Mouse (Mus musculus): ENCODE measurements around the gene Smug1. TPM values are rescaled to one million over a fixed set of nuclear protein-coding genes. Genes with fewer than 3 reads are reported as not detected.

Gene Smug1
- total and polyA plus RNA-seq, 2 experiments from 2014 or later: 11.9 to 40.1 TPM

DNA sequence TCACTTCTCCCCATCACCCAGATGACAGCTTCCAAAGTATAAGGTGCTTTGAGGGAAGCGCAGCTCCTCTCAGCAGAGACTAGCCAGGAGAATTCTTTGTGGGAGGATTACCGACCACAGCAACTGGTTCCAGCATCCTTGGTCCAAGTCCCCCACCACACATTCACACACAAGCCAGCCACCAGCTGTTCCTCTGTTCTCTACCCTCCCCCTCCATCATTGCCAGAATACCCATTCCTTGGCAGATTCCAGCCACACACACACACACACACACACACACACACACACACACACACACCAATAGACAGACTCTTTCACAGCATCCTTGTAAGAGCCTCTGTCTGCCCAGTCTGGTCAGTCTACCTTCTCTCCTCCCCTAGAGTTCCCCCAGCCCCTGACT lies 44.5 kb downstream of the Smug1 start:
- peak; percentile 46 for ATAC-seq
- Histone ChIP-seq H3K4me2 (ENCODE audit: low read depth, low read length) (no peak overlapping the region), H3K4me1 (ENCODE audit: insufficient read depth, low read length) (no peaks in the 10 kb centered on the region; the same call in 1 of the 2 replicates), H3K27me3 (ENCODE audit: insufficient read depth, low read length) (peaks cover 8% of the 10 kb centered on the region), H3K4me3 (ENCODE audit: low read length) (no peak overlapping the region), H3K9me3 (ENCODE audit: low read length) (no peaks in the 10 kb centered on the region), H3K27ac (no peak overlapping the region), H3K36me3 (ENCODE audit: insufficient read depth, low read length) (no peaks in the 10 kb centered on the region), H3K9ac (replicated peaks; ENCODE audit: low read length) (no peak overlapping the region)
- DNase-seq (ENCODE audit: low spot score): peak; percentile 49
- WGBS: 33% methylated on average over 2 of the region's 2 CpGs
- no peak for TF ChIP-seq CTCF (IDR thresholded peaks at IDR 0.05; ENCODE audit: low read depth)

DNA sequence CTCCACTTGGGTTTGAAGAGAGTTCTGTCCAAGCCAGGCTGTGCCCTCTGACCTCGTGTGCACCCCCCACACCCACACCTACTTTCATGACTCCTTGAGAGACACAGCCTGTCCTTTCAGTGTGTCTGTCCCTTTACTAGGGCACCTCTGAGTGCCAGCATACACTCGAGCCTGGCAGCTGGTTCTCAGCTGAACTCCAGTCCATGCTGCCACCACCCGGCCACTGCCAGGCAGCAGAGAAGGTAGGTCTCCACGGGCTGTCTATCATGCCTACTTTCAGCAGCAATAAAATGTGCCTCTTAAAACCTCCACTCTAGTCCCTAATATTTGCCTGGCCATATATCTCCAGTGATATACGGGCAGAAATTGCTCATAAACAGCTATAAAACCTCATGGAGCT lies 45.5 kb downstream of the Smug1 start:
- Histone ChIP-seq H3K27ac (no peak overlapping the region), H3K4me1 (ENCODE audit: insufficient read depth, low read length) (no peaks in the 10 kb centered on the region; the same call in 1 of the 2 replicates)
- DNase-seq (ENCODE audit: low spot score): peak; percentile 67

DNA sequence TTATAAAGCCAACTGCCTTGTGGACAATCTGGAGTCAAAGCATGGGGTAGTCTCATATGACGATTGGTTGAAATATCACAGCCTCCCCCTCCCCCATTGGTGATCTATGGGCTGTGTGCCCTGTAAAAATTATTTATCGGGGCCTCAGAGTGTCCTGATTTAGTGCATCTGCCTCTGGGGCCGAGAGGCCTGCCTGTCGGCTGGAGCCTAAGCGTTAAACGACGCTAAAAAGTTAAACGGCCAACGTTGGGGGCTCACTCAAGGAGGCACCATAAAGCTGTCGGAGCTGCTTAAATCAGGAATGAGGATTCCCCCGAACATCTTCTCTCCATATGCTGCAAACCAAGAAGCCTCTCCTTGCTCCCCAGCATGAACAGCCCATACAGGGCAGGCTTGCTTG lies 46.3 kb downstream of the Smug1 start:
- Histone ChIP-seq H3K4me3 (ENCODE audit: low read length) (no peak overlapping the region), H3K27ac (no peak overlapping the region), H3K4me2 (ENCODE audit: low read depth, low read length) (no peak overlapping the region), H3K4me1 (ENCODE audit: insufficient read depth, low read length) (no peaks in the 10 kb centered on the region; the same call in 1 of the 2 replicates), H3K36me3 (ENCODE audit: insufficient read depth, low read length) (no peaks in the 10 kb centered on the region), H3K27me3 (ENCODE audit: insufficient read depth, low read length) (peaks cover 19% of the 10 kb centered on the region), H3K9ac (replicated peaks; ENCODE audit: low read length) (no peak overlapping the region), H3K9me3 (ENCODE audit: low read length) (no peaks in the 10 kb centered on the region)
- WGBS: 63% methylated on average over 11 of the region's 11 CpGs
- no peak for ATAC-seq
- TF ChIP-seq CTCF (IDR thresholded peaks at IDR 0.05; ENCODE audit: low read depth): no peak
- no peak for DNase-seq (ENCODE audit: low spot score)

More for the DNA sequence above, 45.5 kb downstream of the Smug1 start:
- peak; percentile 66 for TF ChIP-seq CTCF (IDR thresholded peaks at IDR 0.05; ENCODE audit: low read depth)
- peaks cover 14% of the 10 kb centered on the region for H3K27me3 ChIP-seq (ENCODE audit: insufficient read depth, low read length)
- H3K4me3 ChIP-seq (ENCODE audit: low read length): no peak overlapping the region
- WGBS: 36% methylated on average over 5 of the region's 5 CpGs
- no peak overlapping the region for H3K4me2 ChIP-seq (ENCODE audit: low read depth, low read length)
- H3K36me3 ChIP-seq (ENCODE audit: insufficient read depth, low read length): no peaks in the 10 kb centered on the region
- ATAC-seq: peak; percentile 67; the same call in 1 of the 2 replicates
- no peaks in the 10 kb centered on the region for H3K9me3 ChIP-seq (ENCODE audit: low read length)
- no peak overlapping the region for H3K9ac ChIP-seq (replicated peaks; ENCODE audit: low read length)

DNA sequence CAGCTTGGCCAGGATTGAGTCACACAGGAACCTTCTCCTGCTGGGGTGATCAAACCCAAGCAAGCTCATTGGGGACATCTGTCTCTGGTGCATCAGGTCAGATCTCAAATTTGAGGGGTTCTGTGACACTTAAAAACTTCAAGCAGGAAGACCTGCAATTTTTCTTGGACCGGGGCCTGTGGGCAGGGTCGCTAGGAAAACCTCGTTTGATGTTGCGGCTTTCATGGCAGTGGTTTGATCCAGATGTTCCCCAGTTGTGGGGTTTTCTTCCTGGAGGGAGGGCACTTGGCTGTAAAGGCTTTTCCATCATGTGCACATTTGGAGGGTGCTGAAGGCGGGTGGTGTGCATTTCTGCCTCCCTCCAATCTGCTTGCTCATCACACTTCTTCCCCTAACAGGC lies 51.2 kb downstream of the Smug1 start:
- WGBS: 69% methylated on average over 5 of the region's 5 CpGs
- Histone ChIP-seq H3K9me3 (ENCODE audit: low read length) (no peaks in the 10 kb centered on the region), H3K9ac (replicated peaks; ENCODE audit: low read length) (no peak overlapping the region), H3K4me1 (ENCODE audit: insufficient read depth, low read length) (0 out of 2 replicates have a peak, but pooled peaks cover 3% of the 10 kb centered on the region), H3K27me3 (ENCODE audit: insufficient read depth, low read length) (peaks cover 19% of the 10 kb centered on the region), H3K36me3 (ENCODE audit: insufficient read depth, low read length) (no peaks in the 10 kb centered on the region), H3K4me2 (ENCODE audit: low read depth, low read length) (no peak overlapping the region), H3K4me3 (ENCODE audit: low read length) (no peak overlapping the region), H3K27ac (no peak overlapping the region)
- no peak for ATAC-seq
- TF ChIP-seq CTCF (IDR thresholded peaks at IDR 0.05; ENCODE audit: low read depth): no peak
- no peak for DNase-seq (ENCODE audit: low spot score)

DNA sequence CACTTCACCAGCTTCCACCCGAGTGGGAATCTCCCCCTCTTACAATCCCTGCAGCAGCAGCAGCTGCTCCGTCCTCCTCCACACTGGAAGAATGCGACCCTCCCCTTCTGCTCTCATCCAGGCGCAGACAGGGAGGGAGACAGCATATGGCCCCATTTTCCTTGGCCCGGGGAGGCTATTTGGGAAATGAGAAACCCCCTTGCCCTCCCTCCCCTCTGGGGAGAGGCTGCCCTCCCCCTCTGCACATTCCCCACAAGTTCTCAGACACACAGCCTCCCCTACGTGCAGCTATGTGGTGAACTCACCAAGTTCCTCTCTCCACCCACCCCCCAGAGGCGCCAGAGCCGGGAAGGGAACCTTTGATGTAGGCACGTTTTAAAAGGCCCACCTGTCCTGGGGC lies 51.6 kb downstream of the Smug1 start:
- H3K27ac ChIP-seq: no peak overlapping the region
- TF ChIP-seq CTCF (IDR thresholded peaks at IDR 0.05; ENCODE audit: low read depth): no peak
- 0 out of 2 replicates have a peak, but pooled peaks cover 3% of the 10 kb centered on the region for H3K4me1 ChIP-seq (ENCODE audit: insufficient read depth, low read length)
- ATAC-seq (no peak), DNase-seq (ENCODE audit: low spot score) (no peak)
- H3K4me3 ChIP-seq (ENCODE audit: low read length): no peak overlapping the region
- H3K27me3 ChIP-seq (ENCODE audit: insufficient read depth, low read length): peaks cover 19% of the 10 kb centered on the region
- no peaks in the 10 kb centered on the region for H3K9me3 ChIP-seq (ENCODE audit: low read length)
- H3K36me3 ChIP-seq (ENCODE audit: insufficient read depth, low read length): no peaks in the 10 kb centered on the region
- 7% methylated on average over 9 of the region's 9 CpGs for whole genome bisulfite sequencing
- H3K4me2 ChIP-seq (ENCODE audit: low read depth, low read length): no peak overlapping the region
- no peak overlapping the region for H3K9ac ChIP-seq (replicated peaks; ENCODE audit: low read length)

DNA sequence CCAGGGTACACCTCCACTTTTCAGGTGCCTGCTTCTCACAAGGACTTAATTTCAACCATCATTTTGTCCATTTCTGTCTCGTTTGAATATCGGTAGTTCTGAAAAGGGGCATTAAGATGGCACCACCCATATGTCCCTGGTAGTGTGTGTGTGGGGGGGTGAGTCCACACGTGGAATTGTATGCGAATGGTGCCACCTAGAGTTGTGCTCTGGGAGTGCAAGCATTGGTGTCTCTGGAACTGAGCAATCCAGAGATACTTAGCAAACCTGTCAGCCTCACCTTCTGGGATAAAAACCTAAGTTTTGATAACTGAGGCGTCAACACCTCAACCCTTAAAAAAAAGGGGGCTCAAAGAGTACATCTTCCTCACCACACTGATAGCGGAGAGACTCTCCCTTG lies 53.8 kb downstream of the Smug1 start:
- H3K36me3 ChIP-seq (ENCODE audit: insufficient read depth, low read length): no peaks in the 10 kb centered on the region
- ATAC-seq: no peak

DNA sequence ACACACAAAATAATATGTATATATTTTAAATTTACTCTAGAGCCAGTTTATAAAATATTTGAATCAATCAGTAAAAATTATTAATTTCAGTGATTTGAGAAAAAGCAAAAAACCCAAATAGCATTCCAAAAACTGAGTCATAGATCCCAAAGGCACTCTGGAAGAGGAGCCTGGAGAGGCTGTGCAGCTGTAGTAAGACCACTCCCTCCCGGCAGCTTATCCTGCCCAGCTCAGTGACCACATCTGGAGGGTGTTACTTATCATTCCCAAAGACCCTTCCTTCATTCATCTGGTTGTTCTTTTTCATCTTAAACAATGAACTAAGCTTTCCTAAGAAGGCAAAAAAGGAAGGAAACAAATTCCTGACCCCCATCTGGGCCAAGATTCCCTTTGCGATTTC lies 54.6 kb downstream of the Smug1 start:
- no peak for ATAC-seq
- Histone ChIP-seq H3K27ac (no peak overlapping the region), H3K4me2 (ENCODE audit: low read depth, low read length) (no peak overlapping the region), H3K9ac (replicated peaks; ENCODE audit: low read length) (no peak overlapping the region), H3K9me3 (ENCODE audit: low read length) (no peaks in the 10 kb centered on the region), H3K27me3 (ENCODE audit: insufficient read depth, low read length) (peaks cover 10% of the 10 kb centered on the region), H3K4me1 (ENCODE audit: insufficient read depth, low read length) (0 out of 2 replicates have a peak, but pooled peaks cover 5% of the 10 kb centered on the region), H3K4me3 (ENCODE audit: low read length) (no peak overlapping the region), H3K36me3 (ENCODE audit: insufficient read depth, low read length) (no peaks in the 10 kb centered on the region)
- no peak for DNase-seq (ENCODE audit: low spot score)
- no peak for TF ChIP-seq CTCF (IDR thresholded peaks at IDR 0.05; ENCODE audit: low read depth)
- 72% methylated on average over 2 of the region's 2 CpGs for WGBS

More for the DNA sequence above, 53.8 kb downstream of the Smug1 start:
- H3K4me2 ChIP-seq (ENCODE audit: low read depth, low read length): no peak overlapping the region
- no peak overlapping the region for H3K27ac ChIP-seq
- 79% methylated on average over 6 of the region's 6 CpGs for WGBS
- peaks cover 16% of the 10 kb centered on the region for H3K27me3 ChIP-seq (ENCODE audit: insufficient read depth, low read length)
- H3K4me3 ChIP-seq (ENCODE audit: low read length): no peak overlapping the region
- H3K4me1 ChIP-seq (ENCODE audit: insufficient read depth, low read length): 0 out of 2 replicates have a peak, but pooled peaks cover 5% of the 10 kb centered on the region
- no peak overlapping the region for H3K9ac ChIP-seq (replicated peaks; ENCODE audit: low read length)
- no peaks in the 10 kb centered on the region for H3K9me3 ChIP-seq (ENCODE audit: low read length)
- DNase-seq (ENCODE audit: low spot score): no peak
- peak; percentile 47 for TF ChIP-seq CTCF (IDR thresholded peaks at IDR 0.05; ENCODE audit: low read depth)
